ENCODE assay signal across 8 mouse cellular contexts in the genomic region with DNA sequence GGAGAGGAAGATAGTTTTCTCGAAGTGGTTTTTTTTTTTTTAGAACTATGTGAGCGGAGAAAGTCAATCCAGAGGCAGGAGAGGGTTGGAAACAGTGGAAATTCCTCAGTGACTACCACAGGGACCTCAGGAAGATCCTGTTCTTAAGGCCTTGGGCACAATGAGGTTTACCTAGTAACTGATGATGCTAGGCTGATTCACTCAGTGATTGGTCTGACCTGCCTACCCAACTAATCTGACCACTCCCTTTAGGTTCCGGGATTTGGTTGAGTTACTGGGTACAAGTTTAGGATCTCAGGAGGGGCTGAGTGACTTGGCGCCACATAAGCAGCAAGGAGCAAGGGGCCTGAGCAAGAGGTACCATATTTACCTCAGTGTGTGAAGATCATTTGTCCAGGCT. TPM values are rescaled to one million over a fixed set of nuclear protein-coding genes. Genes with fewer than 3 reads are reported as not detected.
DNase-seq lines count a peak whose midpoint lies in the region; ATAC-seq and TF ChIP-seq lines count a peak whose summit lies in the region.

Gene H2-DMb1 (plus strand): TSS at position 150 of the 400 bp plus-strand sequence.

- H3K4me2 ChIP-seq in midbrain, postnatal 0 days (ENCODE audit: low read depth, low read length, poor library complexity, severe bottlenecking), result no peak within 1 kb of the TSS
- H3K4me2 ChIP-seq in midbrain, embryonic 16.5 days (ENCODE audit: low read length), result no peak within 1 kb of the TSS
- H3K4me2 ChIP-seq in embryonic facial prominence, embryonic 13.5 days, result peak within 1 kb of the TSS; percentile 22; the same call in 1 of the 2 replicates

- no peaks in the 10 kb centered on the region for H3K27me3 ChIP-seq in midbrain, postnatal 0 days (ENCODE audit: insufficient read depth, low read length)
- H3K27me3 ChIP-seq in midbrain, embryonic 16.5 days (ENCODE audit: control insufficient read depth, insufficient read depth, low read depth, low read length), result no peaks in the 10 kb centered on the region
- H3K27me3 ChIP-seq in embryonic facial prominence, embryonic 13.5 days, result no peaks in the 10 kb centered on the region

- no peak for TF ChIP-seq CTCF in midbrain, postnatal 0 days (IDR thresholded peaks at IDR 0.05)

- peak; percentile 36 for DNase-seq in adrenal gland, adult 8-10 months
- no peak for DNase-seq in adrenal gland, postnatal 4 days (ENCODE audit: low spot score in 2 of 2)
- DNase-seq in midbrain, postnatal 0 days (ENCODE audit: low spot score), result peak; percentile 78
- DNase-seq in kidney, postnatal 36 days, result peak; percentile 68 to 81
- DNase-seq in skeletal muscle tissue, adult 2 months (ENCODE audit: low read depth, low spot score), result peak; percentile 87
- DNase-seq in cerebellum, postnatal 25 days, result no peak

- H3K9me3 ChIP-seq in midbrain, postnatal 0 days (ENCODE audit: low read length), result no peaks in the 10 kb centered on the region
- no peaks in the 10 kb centered on the region for H3K9me3 ChIP-seq in midbrain, embryonic 16.5 days (replicated peaks; ENCODE audit: control insufficient read depth, low read length, poor library complexity, severe bottlenecking)
- no peaks in the 10 kb centered on the region for H3K9me3 ChIP-seq in embryonic facial prominence, embryonic 13.5 days

- no peak within 1 kb of the TSS for H3K9ac ChIP-seq in midbrain, postnatal 0 days (replicated peaks; ENCODE audit: low read length, poor library complexity, severe bottlenecking)
- H3K9ac ChIP-seq in midbrain, embryonic 16.5 days (ENCODE audit: low read depth, low read length), result no peak within 1 kb of the TSS
- H3K9ac ChIP-seq in embryonic facial prominence, embryonic 13.5 days, result no peak within 1 kb of the TSS

- H3K27ac ChIP-seq in midbrain, postnatal 0 days (ENCODE audit: low read depth, low read length), result no peak within 1 kb of the TSS
- H3K27ac ChIP-seq in midbrain, embryonic 16.5 days (ENCODE audit: low read length), result no peak within 1 kb of the TSS
- no peak within 1 kb of the TSS for H3K27ac ChIP-seq in embryonic facial prominence, embryonic 13.5 days

- WGBS in midbrain, postnatal 0 days, result 59% methylated on average over 4 of the region's 4 CpGs
- 61% methylated on average over 4 of the region's 4 CpGs for WGBS in midbrain, embryonic 16.5 days
- 53% methylated on average over 4 of the region's 4 CpGs for WGBS in embryonic facial prominence, embryonic 13.5 days

- H3K36me3 ChIP-seq in midbrain, postnatal 0 days (ENCODE audit: insufficient read depth, low read length), result no peaks in the 10 kb centered on the region
- H3K36me3 ChIP-seq in midbrain, embryonic 16.5 days (ENCODE audit: control insufficient read depth, insufficient read depth, low read length), result no peaks in the 10 kb centered on the region
- no peaks in the 10 kb centered on the region for H3K36me3 ChIP-seq in embryonic facial prominence, embryonic 13.5 days

- no peaks in the 10 kb centered on the region for H3K4me1 ChIP-seq in midbrain, postnatal 0 days (ENCODE audit: insufficient read depth, low read length)
- no peaks in the 10 kb centered on the region for H3K4me1 ChIP-seq in midbrain, embryonic 16.5 days (ENCODE audit: control insufficient read depth, insufficient read depth, low read length)
- no peaks in the 10 kb centered on the region for H3K4me1 ChIP-seq in embryonic facial prominence, embryonic 13.5 days

- no peak within 1 kb of the TSS for H3K4me3 ChIP-seq in midbrain, postnatal 0 days (ENCODE audit: low read depth, low read length)
- no peak within 1 kb of the TSS for H3K4me3 ChIP-seq in midbrain, embryonic 16.5 days (ENCODE audit: low read depth, low read length)
- no peak within 1 kb of the TSS for H3K4me3 ChIP-seq in embryonic facial prominence, embryonic 13.5 days

- ATAC-seq in midbrain, postnatal 0 days (ENCODE audit: low FRiP score), result no peak
- no peak for ATAC-seq in midbrain, embryonic 16.5 days
- ATAC-seq in embryonic facial prominence, embryonic 13.5 days (ENCODE audit: insufficient number of reproducible peaks, insufficient read depth, low FRiP score, low TSS enrichment, low read depth), result no peak

RNA-seq across cellular contexts. Expression of gene H2-DMb1, which starts in this region (rescaled TPM):
- 10 to 100 TPM in 2 of 4 experiments, 1 to 10 TPM in 2; 5.2 to 11.5 (median 10.5) TPM for total RNA-seq in adrenal gland, adult 8-10 months (2022)
- 1 to 10 TPM; 1.9 to 3.8 TPM for total RNA-seq in adrenal gland, postnatal 4 days (2021)
- 0.47 and 4.7 TPM in 2 replicates for total RNA-seq in midbrain, postnatal 0 days (2014; rRNA removed)
- 1.6 and 2.3 TPM in 2 replicates for polyA plus RNA-seq in midbrain, postnatal 0 days (2015; fragmentation: Nextera tagmentation; extraction: Ambion mirVana)
- polyA plus RNA-seq in midbrain, embryonic 16.5 days (2015; fragmentation: Nextera tagmentation; extraction: Ambion mirVana), result 0.69 and 0.88 TPM in 2 replicates
- polyA plus RNA-seq in embryonic facial prominence, embryonic 13.5 days (2015; fragmentation: Nextera tagmentation; extraction: Ambion mirVana), result 2.0 and 2.6 TPM in 2 replicates

Comparison
In these comparisons a context has a peak if more than half of its experiments do, and no peak if none do; other contexts are left out.
1. DNase-seq: peak in adrenal gland, adult 8-10 months (single experiment), midbrain, postnatal 0 days (single experiment), kidney, postnatal 36 days (2 of 2) and skeletal muscle tissue, adult 2 months (single experiment); none in adrenal gland, postnatal 4 days (0 of 2) and cerebellum, postnatal 25 days (0 of 2).